Mouse (Mus musculus) heart, adult 2 months (tissue): ENCODE results near the gene Prelid3b. TPM values are rescaled to one million over a fixed set of nuclear protein-coding genes. Genes with fewer than 3 reads are reported as not detected.

ENCODE experiments used
- DNase-seq, 2 experiments: peaks; one replicate each; pipeline ENCODE4 v3.0.0; 2021
- H3K27ac ChIP-seq: fragments of 200-600 bp; 2 replicates; pipeline ENCODE4 v1.8.1; 2022
- H3K27me3 ChIP-seq: fragments of 200-500 bp; 2 replicates; pipeline ENCODE4 v1.6.1; 2012; ENCODE audit warnings: mild to moderate bottlenecking, low read length, inconsistent platforms, mixed read lengths; ENCODE audit not compliant: control insufficient read depth, insufficient read depth
- H3K36me3 ChIP-seq: fragments of 200-500 bp; 2 replicates; pipeline ENCODE4 v1.6.1; 2012; ENCODE audit warnings: low read length, inconsistent platforms; ENCODE audit not compliant: control insufficient read depth, insufficient read depth
- H3K4me1 ChIP-seq: fragments of 200-500 bp; 2 replicates; pipeline ENCODE4 v1.6.1; 2011; ENCODE audit warnings: low read length; ENCODE audit not compliant: control insufficient read depth, insufficient read depth
- H3K4me3 ChIP-seq: fragments of 200-600 bp; 2 replicates; pipeline ENCODE4 v1.8.1; 2022
- H3K79me2 ChIP-seq: fragments of 200-500 bp; replicated peaks from 2 replicates; pipeline ENCODE4 v1.6.1; 2012; ENCODE audit warnings: mild to moderate bottlenecking, inconsistent platforms, low read length, moderate library complexity, mixed read lengths; ENCODE audit not compliant: control insufficient read depth, insufficient read depth
- H3K9ac ChIP-seq: fragments of 200-500 bp; 2 replicates; pipeline ENCODE4 v1.6.1; 2012; ENCODE audit warnings: low read depth, mild to moderate bottlenecking, control low read depth, inconsistent platforms, low read length, mixed read lengths
- CTCF ChIP-seq: fragments of 200-600 bp; IDR thresholded peaks from 2 replicates; pipeline ENCODE4 v1.8.1; 2022; ENCODE audit warnings: antibody characterized with exemption, mild to moderate bottlenecking, moderate library complexity
- EP300 ChIP-seq: fragments of 200-500 bp; IDR thresholded peaks from 2 replicates; pipeline ENCODE4 v1.6.1; 2011; ENCODE audit warnings: low read depth, low read length, control low read depth; ENCODE audit not compliant: insufficient read depth
- POLR2A ChIP-seq: fragments of 200-500 bp; IDR thresholded peaks from 2 replicates; pipeline ENCODE4 v1.6.1; 2011; ENCODE audit warnings: mild to moderate bottlenecking, low read depth, low read length, control low read depth; ENCODE audit not compliant: insufficient read depth
- WGBS: fragments of 180-500 bp; shearing (Covaris S2); methylation state at CpG from one replicate; pipeline ENCODE4 v1.1.7; 2018; 5-methylcytosine and 5-hydroxymethylcytosine counted together
- intact Hi-C: fragments of 180-260 bp; cut with DNase I; formaldehyde crosslinking; loops from one replicate; pipeline ENCODE4 v1.15.1; 2025
- polyA plus RNA-seq: library from polyadenylated mRNA; depleted of rRNA; stranded (reverse); fragments of >200 nt; gene quantifications from 2 replicates; pipeline ENCODE4 v1.2.3, GENCODE M21; 2012
- total RNA-seq, 2 experiments: library from RNA; stranded (reverse); gene quantifications; 2 replicates each; pipeline ENCODE4 v1.2.3; 2021

Prelid3b gene
- total and polyA plus RNA-seq, 3 experiments, result 53.1 to 58.8 (median 57.8) TPM

GRCm38 (mm10) chr2:174470786-174471405 lies 2.0 kb downstream of the Prelid3b start:
- H3K79me2 ChIP-seq, result no peaks in the 10 kb centered on the region; the same call in 1 of the 2 replicates
- no peak overlapping the region for H3K4me3 ChIP-seq
- H3K4me1 ChIP-seq, result peaks cover 8% of the 10 kb centered on the region
- no peak for DNase-seq
- H3K27ac ChIP-seq, result no peak overlapping the region
- no peaks in the 10 kb centered on the region for H3K27me3 ChIP-seq
- intact Hi-C loops, result loop anchor here (5.0 to 10.0 kb wide), 2 partner anchors 144 to 396 kb away; partner anchors contain the start of gene Stx16
- no peak overlapping the region for H3K9ac ChIP-seq
- WGBS, result 73% methylated on average over 7 of the region's 7 CpGs
- TF ChIP-seq POLR2A (no peak), CTCF (no peak), EP300 (no peak)
- peaks cover 5% of the 10 kb centered on the region; the same call in 1 of the 2 replicates for H3K36me3 ChIP-seq

- H3K9ac ChIP-seq, result no peak overlapping the region
- H3K4me3 ChIP-seq, result no peak overlapping the region
- intact Hi-C loops, result loop anchor here (5.0 to 10.0 kb wide), 2 partner anchors 143 to 396 kb away; partner anchors contain the start of gene Stx16
- no peaks in the 10 kb centered on the region; the same call in 1 of the 2 replicates for H3K79me2 ChIP-seq
- DNase-seq, result no peak
- TF ChIP-seq CTCF (no peak), EP300 (no peak), POLR2A (no peak)
- peaks cover 5% of the 10 kb centered on the region; the same call in 1 of the 2 replicates for H3K36me3 ChIP-seq
- WGBS, result 61% methylated on average over 4 of the region's 4 CpGs
- no peaks in the 10 kb centered on the region for H3K27me3 ChIP-seq
- H3K27ac ChIP-seq, result no peak overlapping the region
- H3K4me1 ChIP-seq, result peaks cover 8% of the 10 kb centered on the region
These were observed 2.5 kb downstream of the Prelid3b start for GRCm38 (mm10) chr2:174470333-174470732.

- intact Hi-C loops, result loop anchor here (10.0 kb wide), 1 partner anchor 391 kb away; no protein-coding TSS in a partner anchor
- DNase-seq, result peak; percentile 97 to 98
- 0 out of 2 replicates have a peak, but pooled peaks cover 2% of the 10 kb centered on the region for H3K36me3 ChIP-seq
- no peaks in the 10 kb centered on the region for H3K27me3 ChIP-seq
- peak within 1 kb of the TSS; percentile 96 for H3K27ac ChIP-seq
- peak; percentile 44 for TF ChIP-seq CTCF
- 0 out of 2 replicates have a peak, but pooled peaks have one; percentile 41 for TF ChIP-seq EP300
- peak; percentile 75 for TF ChIP-seq POLR2A
- H3K4me1 ChIP-seq, result no peaks in the 10 kb centered on the region; the same call in 1 of the 2 replicates
- peak within 1 kb of the TSS; percentile 87 for H3K9ac ChIP-seq
- peak within 1 kb of the TSS; percentile 95 for H3K4me3 ChIP-seq
- 2% methylated on average over 48 of the region's 48 CpGs for WGBS
- peaks cover 3% of the 10 kb centered on the region for H3K79me2 ChIP-seq
These were observed 8.9 kb downstream of the Prelid3b start, which contains the start of gene Atp5e for GRCm38 (mm10) chr2:174463789-174464523. Atp5e (minus strand) TSS chr2:174464105.

DNA sequence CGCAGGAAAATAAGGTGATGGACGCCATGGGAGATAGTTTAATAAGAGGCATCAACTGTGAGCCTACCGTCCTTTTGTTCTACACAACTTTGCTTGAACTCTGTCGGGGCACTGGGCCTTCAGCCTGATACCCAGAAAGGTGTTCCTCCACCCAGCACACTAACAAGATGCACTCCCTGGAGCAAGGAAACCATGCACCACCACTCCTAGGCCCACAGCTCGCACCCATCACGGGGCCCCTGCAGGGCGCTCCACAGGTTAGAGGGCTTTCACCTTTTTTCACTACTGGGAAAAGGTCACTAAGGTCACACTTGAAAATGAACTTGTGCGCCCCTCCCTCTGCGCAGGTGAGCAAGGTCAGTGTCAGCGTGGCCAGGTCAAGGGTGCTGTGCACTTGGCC lies 9.5 kb downstream of the Prelid3b start:
- H3K9ac ChIP-seq, result peak overlapping the region; percentile 87
- peak overlapping the region; percentile 95 for H3K4me3 ChIP-seq
- H3K36me3 ChIP-seq, result 0 out of 2 replicates have a peak, but pooled peaks cover 2% of the 10 kb centered on the region
- WGBS, result 26% methylated on average over 10 of the region's 10 CpGs
- DNase-seq, result no peak
- H3K79me2 ChIP-seq, result peaks cover 3% of the 10 kb centered on the region
- intact Hi-C loops, result loop anchor here (10.0 kb wide), 1 partner anchor 391 kb away; no protein-coding TSS in a partner anchor
- H3K27me3 ChIP-seq, result no peaks in the 10 kb centered on the region
- TF ChIP-seq CTCF, result no peak
- TF ChIP-seq EP300, result no peak
- no peak for TF ChIP-seq POLR2A
- no peaks in the 10 kb centered on the region; the same call in 1 of the 2 replicates for H3K4me1 ChIP-seq
- H3K27ac ChIP-seq, result peak overlapping the region; percentile 96

DNA sequence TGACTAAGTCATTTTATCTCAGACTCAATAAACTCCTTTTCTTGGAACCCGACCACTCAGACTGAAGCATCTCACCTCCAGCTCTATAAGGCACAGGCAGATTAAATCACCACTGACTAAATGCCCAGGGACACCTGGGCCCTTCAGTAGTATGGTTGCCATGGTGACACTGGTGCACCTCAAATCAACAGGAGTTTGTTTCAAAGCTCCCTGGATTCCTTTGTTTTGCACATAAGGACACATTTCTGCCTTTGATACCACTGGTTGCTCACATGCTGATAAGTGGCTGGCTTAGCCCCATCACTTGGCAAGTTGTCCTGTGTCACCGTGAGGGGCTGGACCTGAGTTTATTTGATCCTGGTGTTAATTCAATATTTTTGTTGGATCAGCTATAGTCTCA lies 13.5 kb downstream of the Prelid3b start:
- DNase-seq, result no peak
- WGBS, result 51% methylated on average over 2 of the region's 2 CpGs
- no peak overlapping the region for H3K9ac ChIP-seq
- H3K4me3 ChIP-seq, result no peak overlapping the region
- H3K4me1 ChIP-seq, result no peaks in the 10 kb centered on the region; the same call in 1 of the 2 replicates
- no peak overlapping the region for H3K27ac ChIP-seq
- intact Hi-C loops, result no loop called here
- H3K79me2 ChIP-seq, result peaks cover 3% of the 10 kb centered on the region
- TF ChIP-seq CTCF (no peak), POLR2A (no peak), EP300 (no peak)
- 0 out of 2 replicates have a peak, but pooled peaks cover 2% of the 10 kb centered on the region for H3K36me3 ChIP-seq
- H3K27me3 ChIP-seq, result no peaks in the 10 kb centered on the region
